Mouse (Mus musculus): Measurements from ENCODE around the gene Col19a1. TPM values are rescaled to one million over a fixed set of nuclear protein-coding genes. Genes with fewer than 3 reads are reported as not detected.

The Col19a1 gene
- total RNA-seq, 2 experiments from 2014 or later, result 22.3 to 24.5 TPM

- no peak for TF ChIP-seq CTCF (conservative IDR thresholded peaks at IDR 0.05)
- DNase-seq (ENCODE audit: low spot score in 2 of 2), result no peak
- no peak overlapping the region for H3K27ac ChIP-seq
- H3K4me3 ChIP-seq, result no peak overlapping the region
Observed at GRCm38 (mm10) chr1:24259419-24259818, 327.9 kb downstream of the Col19a1 start.

- no peak for TF ChIP-seq CTCF (conservative IDR thresholded peaks at IDR 0.05)
- DNase-seq (ENCODE audit: low spot score in 2 of 2), result no peak
- no peak overlapping the region for H3K27ac ChIP-seq
- H3K4me3 ChIP-seq, result no peak overlapping the region
Observed at GRCm38 (mm10) chr1:24257961-24258360, 329.3 kb downstream of the Col19a1 start.

- peak overlapping the region; percentile 72 for H3K27ac ChIP-seq
- TF ChIP-seq CTCF (conservative IDR thresholded peaks at IDR 0.05), result peak; percentile 96
- peak; percentile 53 to 63 for DNase-seq (ENCODE audit: low spot score in 2 of 2)
- H3K4me3 ChIP-seq, result no peak overlapping the region
Observed at GRCm38 (mm10) chr1:24249105-24249664, 338.1 kb downstream of the Col19a1 start.

GRCm38 (mm10) chr1:24248294-24249104 lies 338.8 kb downstream of the Col19a1 start:
- H3K27ac ChIP-seq, result peak overlapping the region; percentile 72
- TF ChIP-seq CTCF (conservative IDR thresholded peaks at IDR 0.05), result no peak

GRCm38 (mm10) chr1:24245700-24246375 lies 341.4 kb downstream of the Col19a1 start:
- DNase-seq (ENCODE audit: low spot score in 2 of 2), result no peak
- no peak overlapping the region for H3K4me3 ChIP-seq
- H3K27ac ChIP-seq, result no peak overlapping the region
- no peak for TF ChIP-seq CTCF (conservative IDR thresholded peaks at IDR 0.05)

More at GRCm38 (mm10) chr1:24248294-24249104, 338.8 kb downstream of the Col19a1 start:
- no peak overlapping the region for H3K4me3 ChIP-seq
- DNase-seq (ENCODE audit: low spot score in 2 of 2), result no peak

- H3K4me3 ChIP-seq, result no peak overlapping the region
- no peak for DNase-seq (ENCODE audit: low spot score in 2 of 2)
- no peak for TF ChIP-seq CTCF (conservative IDR thresholded peaks at IDR 0.05)
Observed at GRCm38 (mm10) chr1:24244931-24245330, 342.3 kb downstream of the Col19a1 start.

GRCm38 (mm10) chr1:24240039-24240691 lies 347.1 kb downstream of the Col19a1 start:
- H3K4me3 ChIP-seq, result no peak overlapping the region
- no peak for DNase-seq (ENCODE audit: low spot score in 2 of 2)
- TF ChIP-seq CTCF (conservative IDR thresholded peaks at IDR 0.05), result no peak

More at GRCm38 (mm10) chr1:24244931-24245330, 342.3 kb downstream of the Col19a1 start:
- H3K27ac ChIP-seq, result no peak overlapping the region

GRCm38 (mm10) chr1:24236330-24236729 lies 350.9 kb downstream of the Col19a1 start:
- no peak overlapping the region for H3K27ac ChIP-seq

More at GRCm38 (mm10) chr1:24240039-24240691, 347.1 kb downstream of the Col19a1 start:
- H3K27ac ChIP-seq, result no peak overlapping the region

GRCm38 (mm10) chr1:24231504-24232270 lies 355.6 kb downstream of the Col19a1 start:
- TF ChIP-seq CTCF (conservative IDR thresholded peaks at IDR 0.05), result no peak
- H3K27ac ChIP-seq, result no peak overlapping the region

More at GRCm38 (mm10) chr1:24236330-24236729, 350.9 kb downstream of the Col19a1 start:
- no peak for DNase-seq (ENCODE audit: low spot score in 2 of 2)
- no peak for TF ChIP-seq CTCF (conservative IDR thresholded peaks at IDR 0.05)
- H3K4me3 ChIP-seq, result no peak overlapping the region

GRCm38 (mm10) chr1:24230428-24230827 lies 356.8 kb downstream of the Col19a1 start:
- Histone ChIP-seq H3K4me3 (no peak overlapping the region), H3K27ac (peak overlapping the region; percentile 19; the same call in 1 of the 2 replicates)
- DNase-seq (ENCODE audit: low spot score in 2 of 2), result no peak
- TF ChIP-seq CTCF (conservative IDR thresholded peaks at IDR 0.05), result peak; percentile 63

More at GRCm38 (mm10) chr1:24231504-24232270, 355.6 kb downstream of the Col19a1 start:
- no peak for DNase-seq (ENCODE audit: low spot score in 2 of 2)
- H3K4me3 ChIP-seq, result no peak overlapping the region

GRCm38 (mm10) chr1:24229552-24229951 lies 357.7 kb downstream of the Col19a1 start:
- Histone ChIP-seq H3K27ac (peak overlapping the region; percentile 19; the same call in 1 of the 2 replicates), H3K4me3 (no peak overlapping the region)
- no peak for DNase-seq (ENCODE audit: low spot score in 2 of 2)
- no peak for TF ChIP-seq CTCF (conservative IDR thresholded peaks at IDR 0.05)
